Comparison of ENCODE assay signal across 8 mouse cellular contexts in the genomic region with DNA sequence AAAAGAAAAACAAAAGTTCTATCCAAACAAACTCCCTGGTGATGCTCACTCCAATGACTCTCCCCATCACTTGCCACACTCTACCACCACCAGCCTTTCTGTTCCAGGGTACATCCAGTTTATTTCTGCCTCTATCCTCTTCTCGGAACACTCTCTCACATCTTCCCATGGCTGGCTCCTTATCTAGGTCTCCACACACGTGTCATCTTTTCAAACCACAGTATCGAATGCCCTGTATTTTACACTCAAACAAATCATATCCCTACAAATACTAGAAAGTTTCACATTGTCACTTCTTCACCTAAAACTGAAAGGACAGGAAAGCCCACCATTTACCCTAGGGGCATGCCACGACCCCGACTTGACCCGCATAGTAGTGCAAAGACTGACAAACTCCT. TPM values are rescaled to one million over a fixed set of nuclear protein-coding genes. Genes with fewer than 3 reads are reported as not detected.
DNase-seq lines count a peak whose midpoint lies in the region; ATAC-seq and TF ChIP-seq lines count a peak whose summit lies in the region.

No protein-coding gene starts in this region.

- H3K27ac ChIP-seq in heart, embryonic 16.5 days (ENCODE audit: low read length), result peak overlapping the region; percentile 83
- peak overlapping the region; percentile 92 for H3K27ac ChIP-seq in MEL (ENCODE audit: control insufficient read depth, low read depth, low read length)
- peak overlapping the region; percentile 89 for H3K27ac ChIP-seq in hindbrain, embryonic 10.5 days

- H3K4me1 ChIP-seq in heart, embryonic 16.5 days (ENCODE audit: control insufficient read depth, insufficient read depth, low read length), result peaks cover 16% of the 10 kb centered on the region
- H3K4me1 ChIP-seq in MEL (ENCODE audit: control insufficient read depth in 1 of 2, insufficient read depth in 2 of 2, low read length in 2 of 2), result peaks cover 9 to 50% of the 10 kb centered on the region in 2 experiments
- H3K4me1 ChIP-seq in hindbrain, embryonic 10.5 days (replicated peaks), result peaks cover 34% of the 10 kb centered on the region

- no peaks in the 10 kb centered on the region for H3K27me3 ChIP-seq in heart, embryonic 16.5 days (ENCODE audit: control insufficient read depth, insufficient read depth, low read length)
- H3K27me3 ChIP-seq in MEL (ENCODE audit: control insufficient read depth in 1 of 2, insufficient read depth in 2 of 2, low read length in 2 of 2), result no peaks in the 10 kb centered on the region
- no peaks in the 10 kb centered on the region for H3K27me3 ChIP-seq in hindbrain, embryonic 10.5 days (ENCODE audit: insufficient read depth, poor library complexity, severe bottlenecking)

- no peak for TF ChIP-seq CTCF in MEL (IDR thresholded peaks at IDR 0.05 in 2 of 3, conservative IDR thresholded peaks at IDR 0.05 in 1 of 3; ENCODE audit: control insufficient read depth in 1 of 3, insufficient read depth in 1 of 3, low read depth in 2 of 3, low read length in 3 of 3, poor library complexity in 1 of 3, severe bottlenecking in 1 of 3)

- 7% methylated on average over 6 of the region's 6 CpGs for WGBS in heart, embryonic 16.5 days
- WGBS in hindbrain, embryonic 10.5 days, result 26% methylated on average over 6 of the region's 6 CpGs

- intact Hi-C loops in heart, postnatal 25 days (cut with DNase I), result no loop called here

- no peak for ATAC-seq in heart, embryonic 16.5 days (replicated peaks; ENCODE audit: extremely low read depth, insufficient read depth, low FRiP score)
- peak; percentile 23; the same call in 1 of the 2 replicates for ATAC-seq in megakaryocyte-erythroid progenitor cell, adult 5-6 weeks (replicated peaks; ENCODE audit: low FRiP score, low TSS enrichment, poor library complexity, severe bottlenecking)

- H3K9me3 ChIP-seq in heart, embryonic 16.5 days (replicated peaks; ENCODE audit: control insufficient read depth, low read length), result no peaks in the 10 kb centered on the region
- no peaks in the 10 kb centered on the region for H3K9me3 ChIP-seq in MEL (replicated peaks; ENCODE audit: insufficient read depth, low read length)
- no peaks in the 10 kb centered on the region for H3K9me3 ChIP-seq in hindbrain, embryonic 10.5 days

- H3K36me3 ChIP-seq in heart, embryonic 16.5 days (ENCODE audit: control insufficient read depth, insufficient read depth), result no peaks in the 10 kb centered on the region
- peaks cover 0 to 42% of the 10 kb centered on the region in 2 experiments; a peak in 2 of 4 replicates for H3K36me3 ChIP-seq in MEL (ENCODE audit: control insufficient read depth in 1 of 2, insufficient read depth in 2 of 2, low read length in 2 of 2)
- H3K36me3 ChIP-seq in hindbrain, embryonic 10.5 days, result 0 out of 2 replicates have a peak, but pooled peaks cover 8% of the 10 kb centered on the region

- no peak for DNase-seq in heart, postnatal 25 days (ENCODE audit: low spot score)
- peak; percentile 67 for DNase-seq in MEL (ENCODE audit: low read depth, low spot score)
- no peak for DNase-seq in hindbrain, embryonic 10.5 days (ENCODE audit: low spot score)
- DNase-seq in right cerebral cortex, postnatal 14 days, result no peak
- DNase-seq in T-cell, adult 2 months (ENCODE audit: low spot score), result no peak
- no peak for DNase-seq in cerebellum, adult 11-12 months

- no peak for TF ChIP-seq EP300 in MEL (IDR thresholded peaks at IDR 0.05; ENCODE audit: low read depth in 1 of 2, low read length in 2 of 2)

- H3K4me2 ChIP-seq in heart, embryonic 16.5 days (ENCODE audit: low read depth, low read length), result peak overlapping the region; percentile 92

- peak overlapping the region; percentile 60 for H3K4me3 ChIP-seq in heart, embryonic 16.5 days (ENCODE audit: low read length)
- H3K4me3 ChIP-seq in MEL (ENCODE audit: control insufficient read depth in 1 of 2, insufficient read depth in 1 of 2, low read depth in 2 of 2, low read length in 2 of 2), result peak overlapping the region; percentile 69 to 84
- H3K4me3 ChIP-seq in hindbrain, embryonic 10.5 days, result peak overlapping the region; percentile 89

- peaks cover 34% of the 10 kb centered on the region for H3K79me2 ChIP-seq in MEL (ENCODE audit: control insufficient read depth, insufficient read depth, low read length, poor library complexity)

- H3K9ac ChIP-seq in heart, embryonic 16.5 days (ENCODE audit: low read length), result peak overlapping the region; percentile 75
- peak overlapping the region; percentile 83 for H3K9ac ChIP-seq in MEL (ENCODE audit: control insufficient read depth, low read depth, low read length, poor library complexity, severe bottlenecking)

- no peak for TF ChIP-seq POLR2A in MEL (IDR thresholded peaks at IDR 0.05; ENCODE audit: control insufficient read depth in 1 of 2, insufficient read depth in 1 of 2, low read depth in 1 of 2, low read length in 2 of 2, poor library complexity in 1 of 2)

- TF ChIP-seq RAD21 in MEL (IDR thresholded peaks at IDR 0.05; ENCODE audit: low read depth, low read length), result no peak

TF ChIP-seq in MEL, 35 proteins besides CTCF, POLR2A, EP300 and RAD21 (continues in another document):
- TF ChIP-seq MXI1 (IDR thresholded peaks at IDR 0.05; ENCODE audit: low read depth, low read length), result peak; percentile 92
- peak; percentile 62 for TF ChIP-seq GATA1 (IDR thresholded peaks at IDR 0.05; ENCODE audit: low read depth, low read length)
- peak; percentile 85 for TF ChIP-seq MAX (IDR thresholded peaks at IDR 0.05; ENCODE audit: low read length)
- peak; percentile 13; the same call in 1 of the 2 replicates for TF ChIP-seq ETS1 (IDR thresholded peaks at IDR 0.05; ENCODE audit: low read depth, low read length)
- no peak for TF ChIP-seq POLR2AphosphoS5 (IDR thresholded peaks at IDR 0.05; ENCODE audit: borderline replicate concordance, low read depth, low read length)
- TF ChIP-seq SIN3A (IDR thresholded peaks at IDR 0.05; ENCODE audit: low read length), result peak; percentile 19; the same call in 1 of the 2 replicates
- peak; percentile 84 for TF ChIP-seq MYC (IDR thresholded peaks at IDR 0.05; ENCODE audit: low read depth, low read length)
- 0 out of 2 replicates have a peak, but pooled peaks have one; percentile 12 for TF ChIP-seq TAL1 (IDR thresholded peaks at IDR 0.05; ENCODE audit: low read length)
- TF ChIP-seq BHLHE40 (IDR thresholded peaks at IDR 0.05; ENCODE audit: borderline replicate concordance, low read depth, low read length), result peak; percentile 75; the same call in 1 of the 2 replicates

RNA-seq across cellular contexts. Expression of gene Rmnd5b, which starts 0.6 kb away (rescaled TPM):
- polyA plus RNA-seq in heart, embryonic 16.5 days (2015; fragmentation: Nextera tagmentation; extraction: Ambion mirVana), result 37.1 and 38.2 TPM in 2 replicates
- total RNA-seq in heart, postnatal 25 days (2021), result 10 to 100 TPM; 14.1 to 17.2 TPM
- 52.5 and 55.1 TPM in 2 replicates for total RNA-seq in MEL (2012; rRNA removed)
- polyA plus RNA-seq in MEL (2012; ENCODE audit: insufficient read depth in 1 of 2, insufficient read length in 2 of 2, low read depth in 1 of 2, low replicate concordance in 2 of 2, missing spikeins in 1 of 2), result 10 to 100 TPM in 1 of 2 experiments, not detected in 1; 63.0 TPM
- polyA plus RNA-seq in hindbrain, embryonic 10.5 days (2016; fragmentation: Nextera tagmentation; extraction: Ambion mirVana), result 38.9 and 45.6 TPM in 2 replicates
- total RNA-seq in megakaryocyte-erythroid progenitor cell, adult 5-6 weeks (2014; fragmentation: Nextera tagmentation), result 37.0 TPM in 2 replicates
- total RNA-seq in megakaryocyte-erythroid progenitor cell, adult 5-6 weeks (2017), result 9.5 and 17.6 TPM in 2 replicates

RNA-seq across cellular contexts. Expression of gene N4bp3, which starts 15.5 kb away (rescaled TPM):
- polyA plus RNA-seq in heart, embryonic 16.5 days (2015; fragmentation: Nextera tagmentation; extraction: Ambion mirVana), result 21.6 and 25.8 TPM in 2 replicates
- total RNA-seq in heart, postnatal 25 days (2021), result 10 to 100 TPM; 11.6 to 16.1 TPM
- 6.9 and 7.1 TPM in 2 replicates for total RNA-seq in MEL (2012; rRNA removed)
- 10 to 100 TPM in 1 of 2 experiments, not detected in 1; 11.5 TPM for polyA plus RNA-seq in MEL (2012; ENCODE audit: insufficient read depth in 1 of 2, insufficient read length in 2 of 2, low read depth in 1 of 2, low replicate concordance in 2 of 2, missing spikeins in 1 of 2)
- 18.3 and 19.5 TPM in 2 replicates for polyA plus RNA-seq in hindbrain, embryonic 10.5 days (2016; fragmentation: Nextera tagmentation; extraction: Ambion mirVana)
- not detected in 2 replicates for total RNA-seq in megakaryocyte-erythroid progenitor cell, adult 5-6 weeks (2014; fragmentation: Nextera tagmentation)
- total RNA-seq in megakaryocyte-erythroid progenitor cell, adult 5-6 weeks (2017), result 0.89 and 1.1 TPM in 2 replicates

RNA-seq across cellular contexts. Expression of gene Nhp2, which starts 15.6 kb away (rescaled TPM):
- polyA plus RNA-seq in heart, embryonic 16.5 days (2015; fragmentation: Nextera tagmentation; extraction: Ambion mirVana), result 77.9 and 88.1 TPM in 2 replicates
- 10 to 100 TPM; 17.6 to 17.9 TPM for total RNA-seq in heart, postnatal 25 days (2021)
- total RNA-seq in MEL (2012; rRNA removed), result 588 and 649 TPM in 2 replicates
- polyA plus RNA-seq in MEL (2012; ENCODE audit: insufficient read depth in 1 of 2, insufficient read length in 2 of 2, low read depth in 1 of 2, low replicate concordance in 2 of 2, missing spikeins in 1 of 2), result 1,000 to 10,000 TPM in 1 of 2 experiments, 100 to 1,000 TPM in 1; 739 to 6,489 TPM
- polyA plus RNA-seq in hindbrain, embryonic 10.5 days (2016; fragmentation: Nextera tagmentation; extraction: Ambion mirVana), result 209 and 250 TPM in 2 replicates
- 285 and 292 TPM in 2 replicates for total RNA-seq in megakaryocyte-erythroid progenitor cell, adult 5-6 weeks (2014; fragmentation: Nextera tagmentation)
- total RNA-seq in megakaryocyte-erythroid progenitor cell, adult 5-6 weeks (2017), result 141 and 176 TPM in 2 replicates

RNA-seq across cellular contexts. Expression of gene D930048N14Rik, which starts 15.6 kb away (rescaled TPM):
- 1.3 and 1.9 TPM in 2 replicates for polyA plus RNA-seq in heart, embryonic 16.5 days (2015; fragmentation: Nextera tagmentation; extraction: Ambion mirVana)
- total RNA-seq in heart, postnatal 25 days (2021), result under 1 TPM; 0.50 to 0.68 TPM
- total RNA-seq in MEL (2012; rRNA removed), result 0.39 and 0.56 TPM in 2 replicates
- 1 to 10 TPM in 1 of 2 experiments, not detected in 1; 2.1 TPM for polyA plus RNA-seq in MEL (2012; ENCODE audit: insufficient read depth in 1 of 2, insufficient read length in 2 of 2, low read depth in 1 of 2, low replicate concordance in 2 of 2, missing spikeins in 1 of 2)
- polyA plus RNA-seq in hindbrain, embryonic 10.5 days (2016; fragmentation: Nextera tagmentation; extraction: Ambion mirVana), result 0.82 and 1.3 TPM in 2 replicates
- not detected in 2 replicates for total RNA-seq in megakaryocyte-erythroid progenitor cell, adult 5-6 weeks (2014; fragmentation: Nextera tagmentation)
- total RNA-seq in megakaryocyte-erythroid progenitor cell, adult 5-6 weeks (2017), result not detected in 2 replicates

RNA-seq across cellular contexts. Expression of gene Hnrnpab, which starts 28.5 kb away (rescaled TPM):
- 251 and 280 TPM in 2 replicates for polyA plus RNA-seq in heart, embryonic 16.5 days (2015; fragmentation: Nextera tagmentation; extraction: Ambion mirVana)
- total RNA-seq in heart, postnatal 25 days (2021), result 100 to 1,000 TPM; 134 to 142 TPM
- 894 and 908 TPM in 2 replicates for total RNA-seq in MEL (2012; rRNA removed)
- 1,000 to 10,000 TPM in 1 of 2 experiments, 100 to 1,000 TPM in 1; 184 to 1,104 TPM for polyA plus RNA-seq in MEL (2012; ENCODE audit: insufficient read depth in 1 of 2, insufficient read length in 2 of 2, low read depth in 1 of 2, low replicate concordance in 2 of 2, missing spikeins in 1 of 2)
- 607 and 630 TPM in 2 replicates for polyA plus RNA-seq in hindbrain, embryonic 10.5 days (2016; fragmentation: Nextera tagmentation; extraction: Ambion mirVana)
- 644 and 702 TPM in 2 replicates for total RNA-seq in megakaryocyte-erythroid progenitor cell, adult 5-6 weeks (2014; fragmentation: Nextera tagmentation)
- 1,394 and 1,753 TPM in 2 replicates for total RNA-seq in megakaryocyte-erythroid progenitor cell, adult 5-6 weeks (2017)

Comparison
In these comparisons a context has a peak if more than half of its experiments do, and no peak if none do; other contexts are left out.
1. RNA of gene Nhp2, which starts 15.6 kb away (total RNA-seq): 588 to 649 TPM in MEL and 141 to 292 TPM in megakaryocyte-erythroid progenitor cell, adult 5-6 weeks; 17.6 to 17.9 TPM in heart, postnatal 25 days; every median in the first group is over 4 times any median in the second.
2. Peak in every context shown above with its lines, with median percentiles within 50 percentile points of each other: H3K27ac ChIP-seq and H3K4me3 ChIP-seq.